Mouse (Mus musculus) spleen, postnatal 4 days (tissue): ENCODE data around the gene Fchsd2.
"Not testable (repeated sequence)": the region's sequence is repeated elsewhere in the genome, so short reads cannot be mapped to it uniquely, and the experiment has no call there.

Source experiments
- DNase-seq, 2 experiments: peaks; one replicate each; pipeline ENCODE4 v3.0.0; 2022; ENCODE audit warnings: low spot score in 2 of 2

Gene Fchsd2

GRCm38 (mm10) chr7:101113410-101113809 is 20.7 kb downstream of the Fchsd2 start:
- DNase-seq, result no peak

- DNase-seq, result no peak
Observed at GRCm38 (mm10) chr7:101114328-101114727, 21.7 kb downstream of the Fchsd2 start.

GRCm38 (mm10) chr7:101119391-101119790 is 26.7 kb downstream of the Fchsd2 start:
- no peak for DNase-seq

GRCm38 (mm10) chr7:101123579-101124347 is 31.1 kb downstream of the Fchsd2 start:
- DNase-seq, result no peak

- no peak for DNase-seq
Observed at GRCm38 (mm10) chr7:101127737-101128136, 35.1 kb downstream of the Fchsd2 start.

GRCm38 (mm10) chr7:101128536-101128935 is 35.9 kb downstream of the Fchsd2 start:
- no peak for DNase-seq

GRCm38 (mm10) chr7:101130646-101131045 is 38.0 kb downstream of the Fchsd2 start:
- DNase-seq, result no peak

- DNase-seq, result no peak
Observed at GRCm38 (mm10) chr7:101131281-101131680, 38.6 kb downstream of the Fchsd2 start.

- no peak for DNase-seq
Observed at GRCm38 (mm10) chr7:101133591-101133990, 40.9 kb downstream of the Fchsd2 start.

- DNase-seq, result no peak
Observed at GRCm38 (mm10) chr7:101134117-101134516, 41.5 kb downstream of the Fchsd2 start.

- no peak for DNase-seq
Observed at GRCm38 (mm10) chr7:101138819-101139218, 46.2 kb downstream of the Fchsd2 start.

GRCm38 (mm10) chr7:101142907-101143306 is 50.2 kb downstream of the Fchsd2 start:
- DNase-seq, result no peak

- DNase-seq, result no peak
Observed at GRCm38 (mm10) chr7:101144222-101144621, 51.6 kb downstream of the Fchsd2 start.

GRCm38 (mm10) chr7:101149039-101149438 is 56.4 kb downstream of the Fchsd2 start:
- no peak for DNase-seq

GRCm38 (mm10) chr7:101154883-101155282 is 62.2 kb downstream of the Fchsd2 start:
- DNase-seq, result not testable (repeated sequence)

GRCm38 (mm10) chr7:101155284-101155683 is 62.6 kb downstream of the Fchsd2 start:
- no peak for DNase-seq

GRCm38 (mm10) chr7:101160266-101160665 is 67.6 kb downstream of the Fchsd2 start:
- no peak for DNase-seq

- no peak for DNase-seq
Observed at GRCm38 (mm10) chr7:101162781-101163180, 70.1 kb downstream of the Fchsd2 start.

GRCm38 (mm10) chr7:101163878-101164277 is 71.2 kb downstream of the Fchsd2 start:
- no peak for DNase-seq

- no peak for DNase-seq
Observed at GRCm38 (mm10) chr7:101166568-101166967, 73.9 kb downstream of the Fchsd2 start.

GRCm38 (mm10) chr7:101170482-101170881 is 77.8 kb downstream of the Fchsd2 start:
- no peak for DNase-seq

- no peak for DNase-seq
Observed at GRCm38 (mm10) chr7:101171002-101171401, 78.3 kb downstream of the Fchsd2 start.

- DNase-seq, result no peak
Observed at GRCm38 (mm10) chr7:101173331-101173730, 80.7 kb downstream of the Fchsd2 start.

GRCm38 (mm10) chr7:101178751-101179150 is 86.1 kb downstream of the Fchsd2 start:
- DNase-seq, result no peak
